Comparison of ENCODE assay signal across 18 mouse cellular contexts in the genomic region with DNA sequence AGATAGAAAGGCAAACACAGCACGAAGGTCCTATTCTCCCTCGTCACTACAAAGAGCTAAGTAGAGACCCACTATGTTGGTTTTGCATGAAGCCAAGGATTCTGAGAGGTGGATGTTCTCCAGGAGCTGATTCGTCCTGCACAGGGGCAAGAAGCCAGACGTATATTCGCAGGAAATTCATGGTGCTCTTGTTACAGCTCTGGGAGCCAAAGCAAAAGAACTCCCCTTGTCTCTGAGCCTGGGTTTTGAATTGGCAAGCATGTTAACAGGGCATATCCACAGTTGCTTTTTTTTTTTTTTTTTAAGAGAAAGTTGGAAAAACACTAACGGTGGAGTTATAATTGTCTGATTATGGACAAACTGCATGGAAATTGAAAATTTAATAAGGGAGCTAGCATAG.
"Had no signal": no experiment of that assay in that cellular context is flagged by ENCODE, and none has a peak within 500 bp of the region (broad histone marks: within the 10 kb centered on the region; RNA-seq: fewer than 3 reads in every experiment).

No protein-coding gene starts in this region.

- ATAC-seq: midbrain, embryonic 16.5 days had no signal

- H3K9me3 ChIP-seq: midbrain, embryonic 10.5 days; midbrain, embryonic 12.5 days; neural tube, embryonic 13.5 days; neural tube, embryonic 15.5 days had no signal

- DNase-seq: lung, embryonic 14.5 days; lung, postnatal 10 days; lung, postnatal 4 days; midbrain, embryonic 14.5 days; retina, postnatal 1 day; right cerebral cortex, adult 18-20 months; right cerebral cortex, postnatal 25 days; right cerebral cortex, postnatal 4 days; spleen, adult 18-20 months; thymus, adult 2 months; thymus, postnatal 25 days; thymus, postnatal 4 days had no signal

- H3K4me1 ChIP-seq: midbrain, embryonic 12.5 days had no signal

- H3K27me3 ChIP-seq: midbrain, embryonic 12.5 days; neural tube, embryonic 13.5 days; neural tube, embryonic 15.5 days had no signal

- H3K27ac ChIP-seq: midbrain, embryonic 10.5 days; midbrain, embryonic 12.5 days; neural tube, embryonic 13.5 days; neural tube, embryonic 15.5 days had no signal

- H3K4me2 ChIP-seq: lung, embryonic 14.5 days; midbrain, embryonic 12.5 days; neural tube, embryonic 13.5 days; neural tube, embryonic 15.5 days had no signal

- H3K36me3 ChIP-seq: midbrain, embryonic 10.5 days; midbrain, embryonic 12.5 days; neural tube, embryonic 13.5 days; neural tube, embryonic 15.5 days had no signal

- H3K4me3 ChIP-seq: midbrain, embryonic 10.5 days; midbrain, embryonic 12.5 days; myocyte; neural tube, embryonic 13.5 days; neural tube, embryonic 15.5 days had no signal

- H3K9ac ChIP-seq: lung, embryonic 14.5 days; midbrain, embryonic 12.5 days; neural tube, embryonic 13.5 days; neural tube, embryonic 15.5 days had no signal
